10 mouse cellular contexts compared by ENCODE assay signal in the genomic region with DNA sequence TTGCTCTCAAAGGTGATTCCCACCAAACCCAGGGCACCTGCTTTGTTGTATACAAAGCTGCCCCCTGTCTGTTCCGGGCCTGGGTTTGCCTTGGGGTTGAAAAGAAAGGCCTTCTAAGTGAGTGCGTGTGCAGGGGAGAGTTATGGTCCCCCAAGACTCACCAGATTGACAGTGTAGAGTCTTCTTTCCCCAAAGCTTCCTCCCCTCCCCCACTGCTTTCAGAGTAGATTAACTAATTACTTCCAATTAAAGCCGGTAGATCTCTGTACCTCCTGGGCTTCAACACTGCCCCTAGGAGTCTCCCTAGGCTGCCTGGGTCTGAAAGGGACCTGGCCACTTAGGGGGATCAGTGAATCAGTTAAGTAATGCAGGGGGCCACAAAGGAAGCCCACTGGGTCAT. TPM values are rescaled to one million over a fixed set of nuclear protein-coding genes. Genes with fewer than 3 reads are reported as not detected.
DNase-seq lines count a peak whose midpoint lies in the region; TF ChIP-seq lines count a peak whose summit lies in the region.
"Had no signal": no experiment of that assay in that cellular context is flagged by ENCODE, and none has a peak within 500 bp of the region (broad histone marks: within the 10 kb centered on the region; RNA-seq: fewer than 3 reads in every experiment).

No protein-coding gene starts in this region.

- H3K79me2 ChIP-seq in macrophage (ENCODE audit: inconsistent target), result no peaks in the 10 kb centered on the region

- H3K4me1 ChIP-seq in heart, embryonic 10.5 days, result peaks cover 62% of the 10 kb centered on the region
- H3K4me1 ChIP-seq in ES-E14 (ENCODE audit: control insufficient read depth in 2 of 2, insufficient read depth in 2 of 2, low read length in 2 of 2, poor library complexity in 1 of 2), result peaks cover 4 to 30% of the 10 kb centered on the region in 2 experiments; a peak in 3 of 4 replicates
- peaks cover 72% of the 10 kb centered on the region for H3K4me1 ChIP-seq in hindbrain, embryonic 10.5 days (replicated peaks)

- peak overlapping the region; percentile 58 for H3K4me3 ChIP-seq in heart, embryonic 10.5 days
- H3K4me3 ChIP-seq in ES-E14 (ENCODE audit: insufficient read depth in 1 of 2, low read depth in 1 of 2, low read length in 2 of 2, poor library complexity in 1 of 2, severe bottlenecking in 1 of 2) (peak overlapping the region; percentile 62 to 63), macrophage (ENCODE audit: inconsistent target) (no peak overlapping the region)
- H3K4me3 ChIP-seq in hindbrain, embryonic 10.5 days, result peak overlapping the region; percentile 55

- WGBS in heart, embryonic 10.5 days, result 16% methylated on average over 3 of the region's 3 CpGs
- 15% methylated on average over 3 of the region's 3 CpGs for WGBS in hindbrain, embryonic 10.5 days
- WGBS in macrophage (ENCODE audit: missing documents), result 74% methylated on average over 2 of the region's 3 CpGs

- no peaks in the 10 kb centered on the region for H3K9me3 ChIP-seq in heart, embryonic 10.5 days
- H3K9me3 ChIP-seq in ES-E14 (ENCODE audit: control insufficient read depth, insufficient read depth, low read depth, low read length), result no peaks in the 10 kb centered on the region
- H3K9me3 ChIP-seq in hindbrain, embryonic 10.5 days, result no peaks in the 10 kb centered on the region

- H3K9ac ChIP-seq in ES-E14 (ENCODE audit: insufficient read depth, low read depth, low read length, poor library complexity, severe bottlenecking), result peak overlapping the region; percentile 63

- DNase-seq in heart, embryonic 10.5 days (ENCODE audit: low spot score), result no peak
- DNase-seq in heart, adult 11 months, result no peak
- DNase-seq in ES-E14 (ENCODE audit: low read depth, low spot score), result no peak
- no peak for DNase-seq in hindbrain, embryonic 10.5 days (ENCODE audit: low spot score)
- no peak for DNase-seq in urinary bladder, postnatal 25 days (ENCODE audit: low spot score)
- DNase-seq in layer of hippocampus, postnatal 36 days, result no peak
- no peak for DNase-seq in frontal cortex, adult 2 months (ENCODE audit: extremely low spot score in 1 of 2, low spot score in 1 of 2)

- in situ Hi-C loops in ES-E14 (cut with MboI; ENCODE audit: low sequenced_read_pairs in 2 of 2, unreplicated experiment in 2 of 2), result loop anchor here in 1 of 2 experiments (5.0 kb wide), 1 partner anchor 298 kb away; a partner anchor contains a TSS

- peaks cover 36% of the 10 kb centered on the region; the same call in 1 of the 2 replicates for H3K27me3 ChIP-seq in heart, embryonic 10.5 days (ENCODE audit: insufficient read depth, poor library complexity, severe bottlenecking)
- H3K27me3 ChIP-seq in hindbrain, embryonic 10.5 days (ENCODE audit: insufficient read depth, poor library complexity, severe bottlenecking), result peaks cover 46% of the 10 kb centered on the region

- peak overlapping the region; percentile 94 for H3K27ac ChIP-seq in heart, embryonic 10.5 days
- H3K27ac ChIP-seq in ES-E14 (ENCODE audit: insufficient read depth, low read depth, low read length, poor library complexity, severe bottlenecking), result no peak overlapping the region
- peak overlapping the region; percentile 98 for H3K27ac ChIP-seq in hindbrain, embryonic 10.5 days
- peak overlapping the region; percentile 76 for H3K27ac ChIP-seq in macrophage

- no peaks in the 10 kb centered on the region for H3K36me3 ChIP-seq in heart, embryonic 10.5 days
- H3K36me3 ChIP-seq in ES-E14 (ENCODE audit: control insufficient read depth, insufficient read depth, low read length, poor library complexity, severe bottlenecking) (no peaks in the 10 kb centered on the region), macrophage (ENCODE audit: inconsistent target) (no peaks in the 10 kb centered on the region)
- H3K36me3 ChIP-seq in hindbrain, embryonic 10.5 days, result no peaks in the 10 kb centered on the region

TF ChIP-seq in ES-E14, 5 proteins besides CTCF, POLR2A, EP300 and RAD21:
- TF ChIP-seq HCFC1 (IDR thresholded peaks at IDR 0.05; ENCODE audit: borderline replicate concordance, insufficient read depth, low read length) (no peak), CHD2 (IDR thresholded peaks at IDR 0.05; ENCODE audit: low read depth, low read length) (no peak), ZNF384 (IDR thresholded peaks at IDR 0.05; ENCODE audit: low read depth, low read length) (no peak), MAFK (IDR thresholded peaks at IDR 0.05; ENCODE audit: insufficient read depth, low read depth, low read length) (no peak), ZC3H11A (IDR thresholded peaks at IDR 0.05; ENCODE audit: borderline replicate concordance, low read depth, low read length) (no peak)

RNA-seq across cellular contexts. Expression of a gene that starts 0.7 kb away (rescaled TPM):
- 0.62 TPM in 1 of 2 replicates, not detected in the other for polyA plus RNA-seq in heart, embryonic 10.5 days (2016; fragmentation: Nextera tagmentation; extraction: Ambion mirVana)
- total RNA-seq in ES-E14 (2012; rRNA removed), result 0.58 TPM in 1 of 2 replicates, not detected in the other
- polyA plus RNA-seq in hindbrain, embryonic 10.5 days (2016; fragmentation: Nextera tagmentation; extraction: Ambion mirVana), result 0.58 and 0.67 TPM in 2 replicates
- not detected for total RNA-seq in macrophage (2018; cell fraction: chromatin; rRNA removed)
- total RNA-seq in macrophage (2018; cell fraction: cytosol; rRNA removed), result not detected
- not detected for total RNA-seq in macrophage (2018; cell fraction: nucleus; rRNA removed)
- not detected in 3 replicates for polyA plus RNA-seq in macrophage (2018)
- not detected for total RNA-seq in layer of hippocampus, postnatal 36 days (2021)
- 0.22 and 0.27 TPM in 2 replicates for polyA plus RNA-seq in frontal cortex, adult 2 months (2012; rRNA removed)
- total RNA-seq: layer of hippocampus, postnatal 10 days had no signal
- polyA plus RNA-seq: spleen, adult 2 months had no signal

RNA-seq across cellular contexts. Expression of a gene that starts 47.6 kb away (rescaled TPM):
- 42.2 and 43.5 TPM in 2 replicates for polyA plus RNA-seq in heart, embryonic 10.5 days (2016; fragmentation: Nextera tagmentation; extraction: Ambion mirVana)
- 89.1 and 139 TPM in 2 replicates for total RNA-seq in ES-E14 (2012; rRNA removed)
- polyA plus RNA-seq in hindbrain, embryonic 10.5 days (2016; fragmentation: Nextera tagmentation; extraction: Ambion mirVana), result 60.5 and 83.5 TPM in 2 replicates
- total RNA-seq in macrophage (2018; cell fraction: chromatin; rRNA removed), result 100 to 1,000 TPM in 8 of 26 experiments, 10 to 100 TPM in 18; 39.1 to 247 (median 68.4) TPM
- total RNA-seq in macrophage (2018; cell fraction: cytosol; rRNA removed), result 10 to 100 TPM in 17 of 26 experiments, 1 to 10 TPM in 9; 8.8 to 14.2 (median 11.0) TPM
- total RNA-seq in macrophage (2018; cell fraction: nucleus; rRNA removed), result 100 to 1,000 TPM in 2 of 26 experiments, 10 to 100 TPM in 24; 25.8 to 117 (median 46.1) TPM
- 8.2 to 10.7 TPM (median 9.7 TPM) in 3 replicates for polyA plus RNA-seq in macrophage (2018)
- total RNA-seq in layer of hippocampus, postnatal 36 days (2021), result 100 to 1,000 TPM; 171 to 180 TPM
- polyA plus RNA-seq in frontal cortex, adult 2 months (2012; rRNA removed), result 176 and 198 TPM in 2 replicates

RNA-seq across cellular contexts. Expression of a gene that starts 48.2 kb away (rescaled TPM):
- polyA plus RNA-seq in heart, embryonic 10.5 days (2016; fragmentation: Nextera tagmentation; extraction: Ambion mirVana), result 148 and 163 TPM in 2 replicates
- total RNA-seq in ES-E14 (2012; rRNA removed), result 39.2 and 48.2 TPM in 2 replicates
- 146 and 150 TPM in 2 replicates for polyA plus RNA-seq in hindbrain, embryonic 10.5 days (2016; fragmentation: Nextera tagmentation; extraction: Ambion mirVana)
- 10 to 100 TPM in 4 of 26 experiments, 1 to 10 TPM in 21, not detected in 1; 2.0 to 13.0 (median 6.9) TPM for total RNA-seq in macrophage (2018; cell fraction: chromatin; rRNA removed)
- 10 to 100 TPM; 28.8 to 53.5 (median 41.8) TPM for total RNA-seq in macrophage (2018; cell fraction: cytosol; rRNA removed)
- 10 to 100 TPM in 11 of 26 experiments, 1 to 10 TPM in 15; 3.8 to 16.9 (median 9.7) TPM for total RNA-seq in macrophage (2018; cell fraction: nucleus; rRNA removed)
- 20.1 to 56.1 TPM (median 46.2 TPM) in 3 replicates for polyA plus RNA-seq in macrophage (2018)
- total RNA-seq in layer of hippocampus, postnatal 36 days (2021), result 10 to 100 TPM; 39.5 to 43.9 TPM
- polyA plus RNA-seq in frontal cortex, adult 2 months (2012; rRNA removed), result 48.4 and 52.8 TPM in 2 replicates
